Mouse (Mus musculus) cerebellum, postnatal 10 days (tissue): Measurements from ENCODE around the gene Cacnb2.
A peak's percentile ranks its signal among the peaks of the same experiment; 100 is the strongest.

ENCODE experiments used
- DNase-seq, 2 experiments: peaks; one replicate each; pipeline ENCODE4 v3.0.0; 2021; ENCODE audit warnings: mixed read lengths in 2 of 2

The Cacnb2 gene

DNA sequence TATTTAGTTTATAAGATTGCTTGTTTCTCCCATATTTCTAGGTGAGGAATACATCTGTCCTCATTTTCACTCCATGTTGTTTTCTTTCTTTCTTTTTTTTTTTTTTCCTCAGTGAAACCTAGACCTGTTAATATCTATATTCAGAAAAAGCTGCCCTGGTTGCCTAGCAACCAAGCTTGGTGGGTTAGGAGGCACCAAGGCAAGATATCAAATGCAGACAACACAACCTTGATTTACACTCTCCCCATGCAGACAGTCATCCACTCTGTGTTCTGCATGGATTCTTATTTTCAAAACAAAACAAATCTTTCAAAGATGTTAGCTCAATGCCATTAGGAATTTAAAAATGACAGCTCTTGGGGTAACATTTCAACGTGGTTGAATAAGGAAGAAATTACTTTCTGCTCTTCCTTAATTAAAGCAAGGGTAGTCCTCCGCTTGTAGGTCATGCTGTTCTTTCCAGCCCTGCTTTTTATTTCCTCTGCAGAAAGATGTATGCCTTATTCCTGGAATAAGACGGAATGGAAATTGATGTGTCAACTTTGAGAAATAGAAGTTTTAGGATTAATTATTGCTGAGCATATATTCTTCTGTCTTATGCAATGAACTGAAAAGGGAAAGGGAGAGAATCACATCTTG lies 172.1 kb downstream of the Cacnb2 start:
- peak in 1 of 2 experiments; percentile 3 for DNase-seq

DNA sequence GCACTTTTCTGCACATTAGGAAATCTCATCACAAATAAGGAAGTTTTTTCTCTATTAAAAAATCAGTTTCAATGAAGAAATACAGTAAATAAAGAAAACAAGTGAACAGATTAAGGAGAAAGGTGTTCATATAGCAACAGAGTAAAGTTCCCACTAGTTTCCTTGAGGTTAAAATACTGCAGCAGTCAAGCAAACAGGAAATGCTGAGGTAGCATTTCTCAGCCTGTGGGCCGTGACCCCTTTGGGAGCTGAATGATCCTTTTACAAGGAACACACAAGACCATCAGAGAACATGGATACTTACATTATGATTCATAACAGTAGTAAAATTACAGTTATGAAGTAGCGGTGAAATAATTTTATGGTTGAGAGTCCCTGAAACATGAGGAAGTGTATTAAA lies 185.1 kb downstream of the Cacnb2 start:
- no peak for DNase-seq

DNA sequence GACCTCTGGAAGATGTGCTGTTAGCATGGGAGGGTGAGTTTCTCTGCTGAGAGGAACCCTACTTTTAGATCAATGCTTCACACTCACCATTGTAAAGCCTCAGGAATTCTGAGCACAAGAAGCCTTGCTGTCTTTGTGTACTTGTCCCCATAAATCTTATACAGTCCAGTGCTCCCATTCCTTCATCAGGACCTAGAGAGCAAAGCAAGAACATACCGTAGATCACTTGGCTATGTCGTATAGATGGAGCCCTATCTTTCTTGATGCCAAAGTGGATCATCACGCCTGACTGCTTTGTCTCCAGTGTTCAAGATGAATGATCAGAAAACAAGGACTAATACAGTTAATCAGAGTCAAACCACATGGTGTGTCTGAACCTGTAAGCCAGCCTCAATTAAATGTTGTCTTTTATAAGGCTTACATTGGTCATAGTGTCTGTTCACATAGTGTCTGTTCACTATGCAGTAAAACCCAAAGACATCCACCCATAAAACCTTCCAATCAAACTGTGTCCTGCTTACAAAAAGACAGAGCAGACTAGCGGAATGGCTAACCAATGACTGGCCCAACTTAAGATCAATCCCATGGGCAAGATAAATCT lies 198.7 kb downstream of the Cacnb2 start:
- DNase-seq = no peak

DNA sequence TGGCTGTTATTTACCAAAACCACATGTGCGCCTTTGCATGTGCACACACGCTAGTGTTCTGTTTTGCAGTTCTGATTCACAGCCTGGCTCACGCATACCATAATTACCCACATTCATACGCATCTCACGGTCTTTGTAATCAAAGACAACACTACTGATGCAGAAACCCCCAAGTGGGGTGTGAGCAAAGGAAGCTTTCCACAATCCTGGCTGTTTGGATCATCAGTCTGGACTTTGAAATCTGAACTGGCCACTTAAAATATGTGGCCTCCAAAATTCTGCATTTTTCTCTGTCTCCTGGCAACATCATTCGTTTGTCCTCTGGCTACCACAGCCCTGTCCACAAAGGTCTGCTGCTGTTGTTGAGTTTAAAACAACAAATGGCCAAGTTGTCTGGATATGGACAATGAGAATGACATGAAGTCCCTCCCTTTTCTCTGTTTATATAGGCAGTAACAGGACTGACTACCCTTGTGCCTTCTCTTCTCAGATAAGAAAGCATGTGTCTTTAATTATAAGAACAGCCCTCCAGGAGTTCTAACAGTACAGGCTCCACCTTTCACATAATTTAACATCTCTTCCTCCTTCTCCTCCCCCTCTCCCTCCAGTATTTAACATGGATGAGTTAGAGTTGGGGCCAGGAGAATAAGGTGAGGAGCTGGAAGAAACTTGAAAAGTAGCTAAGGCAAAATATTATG lies 204.9 kb downstream of the Cacnb2 start:
- DNase-seq = no peak

DNA sequence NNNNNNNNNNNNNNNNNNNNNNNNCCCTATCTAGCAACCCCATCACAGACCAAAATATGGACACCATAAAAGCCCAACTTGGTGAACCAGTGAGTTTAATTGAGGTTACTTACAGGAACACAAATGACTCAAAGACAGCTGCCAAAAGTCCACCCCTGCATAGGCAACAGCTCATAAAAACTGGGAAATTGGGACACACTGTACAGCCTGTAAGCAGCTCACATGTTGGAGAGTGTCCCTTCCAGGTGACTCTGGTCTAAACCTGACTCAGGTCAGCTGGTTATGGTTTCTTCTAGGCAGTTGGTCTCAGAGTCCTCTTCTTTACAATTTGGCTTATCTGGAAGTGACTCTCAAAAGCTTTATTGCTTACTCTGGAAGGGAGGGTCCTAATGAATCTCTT lies 212.1 kb downstream of the Cacnb2 start:
- no peak for DNase-seq

DNA sequence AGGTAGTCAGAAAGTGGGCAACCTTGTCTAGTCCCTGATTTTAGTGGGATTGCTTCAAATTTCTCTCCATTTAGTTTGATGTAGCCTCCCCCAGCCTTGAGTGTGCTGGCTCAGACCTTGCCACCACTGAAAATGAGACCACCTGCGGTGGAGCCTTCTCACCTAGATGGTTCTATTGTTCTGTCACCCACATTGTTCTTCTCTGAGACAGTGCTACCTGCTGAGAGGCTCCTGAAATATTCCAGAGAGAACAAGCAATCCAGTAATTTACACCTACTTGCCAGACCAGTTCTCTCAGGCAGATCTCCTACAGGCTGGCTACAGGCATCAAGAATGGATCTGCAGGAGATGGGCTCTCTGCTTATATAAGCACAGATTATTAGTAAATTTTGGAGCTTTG lies 215.8 kb downstream of the Cacnb2 start:
- DNase-seq = no peak

DNA sequence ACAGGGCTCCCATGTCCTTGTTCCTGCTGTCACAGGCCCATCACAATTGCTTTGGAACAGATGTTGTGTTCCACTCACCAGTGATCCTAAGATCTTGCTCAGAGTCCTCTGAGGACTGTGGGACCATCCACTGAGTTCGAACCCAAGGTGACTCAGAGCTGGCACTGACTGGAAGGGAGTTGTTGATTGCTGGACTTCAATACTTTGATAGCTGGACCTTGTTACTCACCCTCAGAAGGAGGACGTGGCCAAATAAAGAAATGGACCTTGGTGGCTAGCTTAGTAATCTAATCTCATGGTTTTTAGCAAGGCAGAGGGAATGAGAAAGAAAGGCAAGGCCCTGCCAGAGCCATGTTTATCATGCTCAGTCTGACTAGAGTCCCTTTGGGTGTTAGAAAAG lies 218.1 kb downstream of the Cacnb2 start:
- no peak for DNase-seq

DNA sequence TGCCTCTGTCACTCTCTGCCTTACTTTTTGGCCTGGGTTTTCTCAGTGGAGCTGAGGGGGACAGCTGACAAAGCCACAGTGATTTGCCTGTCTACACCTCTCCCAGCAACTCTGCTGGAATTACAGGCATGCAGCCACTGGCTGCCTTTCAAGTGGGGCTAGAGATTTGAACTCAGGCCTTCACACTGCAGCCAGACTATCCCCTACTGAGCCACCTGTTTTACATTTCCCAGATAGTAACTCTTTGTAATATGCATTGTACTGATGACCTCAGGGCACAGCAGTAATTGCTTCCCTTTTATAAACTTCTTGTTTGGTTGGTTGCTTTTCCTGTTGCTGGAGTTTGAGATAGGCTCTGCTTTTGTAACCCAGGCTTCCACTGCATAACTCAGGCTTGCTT lies 220.2 kb downstream of the Cacnb2 start:
- peak; percentile 4 to 22 for DNase-seq

DNA sequence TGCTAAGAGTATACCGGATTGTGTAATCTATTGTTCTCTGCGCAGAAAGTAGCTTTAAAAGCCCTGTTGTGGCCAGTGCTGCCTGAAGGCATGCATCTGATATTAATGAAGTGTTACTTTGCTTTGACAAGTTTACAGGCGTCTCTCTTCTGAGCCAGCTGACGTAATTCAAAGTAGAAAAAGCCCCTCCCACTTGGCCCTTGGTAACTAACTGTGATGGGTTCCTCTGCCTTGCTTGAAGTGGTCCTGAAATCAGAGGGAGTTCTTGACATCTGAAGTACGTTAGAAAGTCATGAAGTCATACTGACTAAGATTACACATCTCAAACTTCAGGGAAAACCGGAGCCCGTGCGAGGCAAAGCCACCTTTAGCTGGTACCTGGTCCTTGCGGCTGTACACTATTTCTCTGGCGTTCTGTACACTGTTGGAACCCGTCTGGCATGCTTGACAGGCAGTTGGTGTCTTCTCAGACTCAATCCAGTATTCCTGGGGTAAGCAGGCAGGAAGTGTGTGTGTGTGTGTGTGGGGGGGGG lies 221.0 kb downstream of the Cacnb2 start:
- DNase-seq = peak; percentile 8 to 12

DNA sequence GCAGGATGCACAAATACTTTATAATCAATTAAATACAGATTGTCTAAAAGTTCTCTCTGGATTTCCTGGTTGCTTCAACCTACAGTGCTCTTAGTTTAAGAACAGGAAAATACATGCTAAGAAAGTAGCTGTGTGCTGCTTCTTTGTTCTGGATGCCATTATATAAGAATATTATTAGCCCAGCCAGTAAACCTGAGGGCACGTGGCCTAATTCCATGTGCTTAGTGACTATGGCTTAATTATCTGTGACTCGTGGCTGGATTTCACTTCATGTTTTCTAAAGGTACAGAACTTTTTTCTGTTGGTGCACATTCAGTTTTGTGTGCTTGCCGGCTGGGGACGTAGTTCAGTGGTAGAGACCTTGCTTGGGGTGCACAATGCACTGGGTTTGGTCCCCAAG lies 222.3 kb downstream of the Cacnb2 start:
- DNase-seq = no peak

DNA sequence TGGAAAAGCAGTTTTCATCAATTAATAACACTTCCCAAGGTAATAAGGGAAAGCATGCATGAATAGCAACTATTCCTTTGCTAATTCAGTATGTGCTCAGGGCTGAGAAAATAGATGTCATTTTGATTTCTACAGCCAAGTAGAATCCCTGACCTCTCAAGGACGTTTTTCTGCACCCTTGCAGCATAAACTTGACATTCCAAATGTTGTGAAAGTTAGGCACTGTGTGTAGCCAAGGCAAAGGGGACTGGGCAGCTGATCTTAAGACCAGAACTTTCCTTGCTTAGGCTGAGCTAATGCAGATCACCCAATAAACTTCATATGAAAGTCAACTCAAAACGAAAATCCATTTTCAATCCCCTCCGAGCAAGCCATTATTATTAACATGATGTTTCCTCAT lies 226.6 kb downstream of the Cacnb2 start:
- DNase-seq = no peak

DNA sequence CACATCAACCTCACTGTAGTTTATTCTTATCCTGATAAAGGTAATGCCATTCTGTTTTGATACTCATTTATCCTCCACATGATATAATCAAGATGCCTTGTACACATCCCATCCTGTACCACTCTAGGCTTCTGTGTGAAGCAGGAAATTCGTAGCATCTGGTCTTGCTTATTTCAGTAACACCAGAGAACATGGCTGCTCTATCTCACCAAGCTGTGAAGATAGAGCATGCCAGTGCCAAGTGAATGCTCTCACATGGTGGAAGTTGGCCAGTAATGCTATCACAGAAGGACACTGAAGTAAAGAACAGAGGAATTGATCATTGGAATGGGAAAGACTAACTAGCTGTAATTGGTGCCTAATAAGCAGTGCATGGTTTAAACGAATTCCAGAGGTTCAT lies 228.4 kb downstream of the Cacnb2 start:
- DNase-seq = peak; percentile 10 to 17

DNA sequence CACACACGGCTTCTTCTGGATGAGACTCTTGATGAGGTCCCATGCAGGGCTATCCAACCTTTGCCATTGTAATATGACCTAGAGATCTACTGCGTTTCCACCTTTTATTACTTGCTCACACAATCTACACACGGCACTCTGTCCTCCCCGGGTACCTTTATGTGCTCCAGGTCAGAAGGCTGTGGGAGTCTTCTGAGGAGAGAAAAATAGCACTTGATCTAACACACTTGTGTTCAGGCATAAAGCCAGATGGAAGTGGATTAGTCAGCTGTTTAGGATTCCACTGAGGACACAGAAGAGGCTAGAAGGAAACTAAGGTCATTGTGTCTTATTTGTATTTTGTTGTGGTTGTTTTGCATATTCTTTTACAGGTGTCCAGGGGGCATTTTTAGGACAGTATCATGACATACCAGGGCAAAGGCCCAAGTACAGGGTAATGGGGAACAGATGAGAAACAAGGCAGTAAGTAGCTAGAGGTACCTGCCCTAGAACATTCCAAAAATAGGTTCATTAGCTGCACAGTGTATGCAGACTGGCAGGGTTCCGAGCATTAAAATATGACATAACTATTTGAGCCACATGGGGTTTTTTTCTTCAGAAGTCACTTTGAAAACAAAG lies 231.9 kb downstream of the Cacnb2 start:
- DNase-seq = peak in 1 of 2 experiments; percentile 5

DNA sequence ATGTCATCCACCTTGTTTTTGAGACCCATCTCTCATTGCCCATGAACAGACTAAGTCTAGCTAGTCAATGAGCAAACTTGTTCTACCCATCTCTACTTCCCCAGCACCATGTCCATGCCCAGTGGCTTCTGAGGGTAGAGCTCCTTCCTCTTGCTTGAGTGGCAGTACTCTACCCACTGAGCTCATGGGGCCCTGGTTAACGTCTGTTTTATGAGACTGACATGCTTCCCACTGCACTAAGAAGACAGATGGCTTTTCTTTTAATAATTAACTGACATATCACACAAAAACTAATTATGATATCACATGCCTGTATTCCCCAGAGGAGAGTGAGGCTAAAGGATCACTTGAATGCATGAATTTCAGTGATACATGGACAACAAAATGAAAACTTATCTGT lies 238.4 kb downstream of the Cacnb2 start:
- DNase-seq = no peak

DNA sequence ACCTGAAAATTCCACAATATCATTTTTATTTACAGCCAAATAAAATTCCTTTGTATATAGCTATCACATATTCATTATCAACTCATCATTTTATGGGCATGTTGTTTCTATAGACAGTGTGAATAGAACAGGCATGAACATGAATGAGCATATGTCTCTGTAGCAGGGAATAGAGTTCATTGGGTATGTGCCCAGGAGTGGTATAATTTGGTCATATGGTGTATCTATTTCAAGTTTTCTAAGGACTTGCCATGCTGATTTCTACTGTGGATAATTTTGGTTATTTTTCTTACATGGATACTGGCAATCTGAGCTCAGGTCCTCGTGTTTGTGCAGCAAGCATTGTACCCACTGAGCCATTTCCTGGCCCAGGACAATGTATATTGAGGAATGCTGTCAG lies 243.8 kb downstream of the Cacnb2 start:
- DNase-seq = no peak

DNA sequence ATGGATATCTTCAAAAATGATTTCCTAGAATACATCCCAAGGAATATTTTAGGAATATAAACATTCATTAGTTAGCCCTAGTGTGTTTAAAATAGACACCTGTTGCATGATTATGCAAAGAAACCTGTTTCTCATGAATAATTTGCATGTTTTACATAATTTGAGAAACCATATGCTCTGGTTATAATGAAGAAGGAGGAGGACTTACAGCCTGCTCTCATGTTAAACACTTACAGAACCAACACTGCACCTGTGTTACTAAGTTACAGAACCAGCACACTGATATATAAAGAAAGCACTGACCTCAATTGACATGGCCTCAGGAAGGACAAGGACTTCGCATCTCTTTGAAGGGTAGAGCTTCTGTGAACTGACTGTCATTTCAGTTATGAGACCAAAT lies 244.3 kb downstream of the Cacnb2 start:
- DNase-seq = no peak

DNA sequence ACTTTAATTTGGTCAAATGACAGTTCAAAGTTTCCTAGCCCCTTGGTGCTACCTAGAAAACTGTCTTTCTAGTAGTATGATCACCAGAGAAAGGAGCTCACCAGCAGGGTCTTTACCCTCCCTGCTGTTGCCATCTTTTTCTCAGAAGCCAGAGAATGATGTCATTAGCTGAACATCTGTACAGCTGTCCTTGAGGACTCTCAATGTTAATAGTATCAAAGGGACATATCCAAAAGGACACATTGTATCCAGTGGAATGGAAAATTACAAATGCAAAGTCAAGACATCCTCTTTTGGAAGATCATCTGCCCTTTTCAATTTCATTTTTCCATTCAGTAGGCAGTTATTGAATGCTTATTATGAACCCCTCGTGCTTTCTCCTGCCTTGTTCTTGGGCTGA lies 247.9 kb downstream of the Cacnb2 start:
- no peak for DNase-seq

DNA sequence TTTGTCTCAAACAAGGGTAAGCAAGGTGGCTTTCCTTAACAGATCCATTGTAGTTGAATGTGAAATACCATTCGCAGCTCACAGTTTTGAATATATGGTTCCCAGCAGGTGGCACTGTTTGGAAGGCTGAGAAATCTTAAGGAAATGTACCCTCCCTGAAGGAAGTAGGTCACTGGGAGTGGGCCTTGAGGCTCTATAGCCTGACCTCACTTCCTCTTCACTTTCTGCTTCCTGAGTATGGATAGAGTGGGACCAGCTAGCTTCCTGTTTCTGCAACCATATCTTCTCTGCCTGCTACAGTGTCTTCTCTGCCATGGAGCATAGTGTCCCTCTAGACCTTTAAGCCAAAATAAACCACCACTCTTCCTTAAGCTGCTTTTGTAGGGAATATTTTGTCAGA lies 248.5 kb downstream of the Cacnb2 start:
- DNase-seq = no peak

DNA sequence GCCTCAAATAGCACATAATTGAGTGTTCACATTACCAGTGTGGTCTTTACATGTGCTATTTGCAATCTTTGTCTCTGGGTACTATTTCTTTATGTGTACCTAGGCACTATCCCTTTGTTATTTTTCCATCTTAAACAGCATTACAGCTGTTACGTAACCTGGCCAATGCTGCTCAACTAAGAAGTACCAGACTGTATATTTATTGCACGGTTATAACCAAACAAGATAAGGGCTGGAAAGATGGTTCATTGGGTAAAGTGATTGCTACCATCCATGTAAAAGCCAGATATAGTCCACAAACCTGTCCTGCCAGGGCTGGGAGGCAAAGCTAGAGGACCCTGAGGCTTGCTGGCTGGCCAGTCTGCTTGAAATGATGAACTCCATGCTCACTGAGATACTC lies 251.2 kb downstream of the Cacnb2 start:
- no peak for DNase-seq

DNA sequence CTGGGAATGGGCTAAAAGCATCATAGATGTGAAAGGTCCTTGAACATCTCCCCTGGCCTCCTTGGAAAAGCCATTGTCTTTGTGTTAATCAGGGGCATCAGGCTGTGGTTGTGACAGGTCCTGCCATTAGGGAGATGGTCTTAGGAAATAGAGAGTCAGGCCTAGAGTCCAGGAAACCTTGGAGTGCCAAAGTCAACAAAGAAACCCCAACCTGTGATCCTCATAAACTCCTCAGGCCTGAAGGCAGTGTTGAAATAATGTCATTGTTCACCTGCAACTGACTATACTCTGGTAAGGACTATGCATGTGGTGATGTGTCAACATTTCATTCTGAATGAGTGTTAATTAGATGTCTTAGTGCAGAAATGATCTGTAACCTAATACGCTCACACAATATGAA lies 255.4 kb downstream of the Cacnb2 start:
- DNase-seq = no peak

DNA sequence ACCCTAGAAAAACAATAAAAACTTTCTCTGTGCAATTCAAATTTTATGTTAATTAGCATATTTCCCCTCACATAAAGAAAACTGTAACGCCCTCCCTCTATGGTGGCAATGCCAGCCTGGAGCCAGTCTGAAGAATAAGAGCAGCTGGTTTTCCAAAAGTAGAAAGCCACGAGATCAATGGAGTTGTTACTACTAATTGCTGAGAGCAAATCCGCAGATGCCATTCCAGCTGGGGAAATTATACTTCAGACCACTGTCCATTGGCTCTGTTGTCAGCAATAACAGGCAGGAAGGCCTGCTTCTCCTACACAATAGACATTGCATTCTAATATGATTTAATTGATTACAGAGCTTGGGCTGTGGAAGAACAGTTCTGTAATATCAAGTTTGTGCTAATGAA lies 257.5 kb downstream of the Cacnb2 start:
- no peak for DNase-seq

DNA sequence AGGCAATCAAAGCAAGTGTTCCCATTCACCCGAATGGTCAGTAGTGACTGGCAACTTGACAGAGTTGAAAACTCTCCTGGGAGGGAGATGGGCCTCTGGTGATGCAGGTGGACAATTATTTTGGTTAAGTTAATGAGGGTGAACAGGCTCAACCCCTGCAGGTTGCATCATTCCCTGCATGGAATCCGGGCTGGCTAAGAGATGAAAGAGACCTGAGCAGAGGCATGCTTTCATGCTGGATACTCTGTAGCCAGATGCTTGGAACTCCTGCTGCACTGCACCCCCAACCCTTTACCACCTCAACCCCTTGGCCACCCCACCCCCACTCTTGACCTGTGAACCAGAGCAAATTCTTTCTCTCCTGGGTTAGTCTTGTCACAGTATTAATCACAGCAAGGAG lies 258.7 kb downstream of the Cacnb2 start:
- no peak for DNase-seq

DNA sequence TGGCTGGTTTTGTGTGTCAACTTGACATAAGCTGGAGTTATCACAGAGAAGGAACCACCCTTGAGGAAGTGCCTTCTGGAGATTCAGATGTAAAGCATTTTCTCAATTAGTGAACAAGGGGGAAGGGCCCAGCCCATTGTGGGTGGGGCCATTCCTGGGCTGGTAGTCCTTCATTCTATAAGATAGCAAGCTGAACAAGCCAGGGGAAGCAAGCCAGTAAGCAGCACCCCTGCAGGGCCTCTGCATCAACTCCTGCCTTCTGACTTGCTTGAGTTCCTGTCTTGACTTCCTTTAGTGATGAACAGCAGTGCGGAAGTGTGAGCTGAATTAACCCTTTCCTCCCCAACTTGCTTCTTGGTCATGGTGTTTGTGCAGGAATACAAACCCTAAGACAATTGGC lies 260.1 kb downstream of the Cacnb2 start:
- no peak for DNase-seq

DNA sequence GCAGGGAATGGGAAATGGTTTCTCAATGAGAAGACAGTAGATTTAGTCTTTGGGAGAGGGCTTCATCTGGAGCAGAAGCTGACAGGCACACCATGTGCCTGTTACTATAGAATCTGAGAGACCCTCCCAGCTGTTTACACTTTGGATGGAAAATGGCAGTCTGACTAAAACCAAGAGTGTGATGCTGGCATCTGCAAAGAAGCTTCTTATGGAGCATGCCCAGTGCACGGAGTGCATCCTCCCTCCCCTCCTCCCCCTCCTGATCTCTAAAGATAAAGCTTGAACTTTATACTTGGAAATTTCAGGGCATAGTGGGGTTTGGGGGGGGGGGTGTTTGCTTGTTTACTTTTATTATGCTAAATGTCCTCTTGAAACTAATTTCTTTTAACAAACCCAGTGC lies 270.2 kb downstream of the Cacnb2 start:
- DNase-seq = no peak
